Mouse (Mus musculus) heart, embryonic 12.5 days (tissue): ENCODE results near the gene Copb1. TPM values are rescaled to one million over a fixed set of nuclear protein-coding genes. Genes with fewer than 3 reads are reported as not detected.
"Not testable (repeated sequence)": the region's sequence is repeated elsewhere in the genome, so short reads cannot be mapped to it uniquely, and the experiment has no call there.

Experiments
- ATAC-seq: fragments of 200-750 bp; cut with Nextera tagmentation; 2 replicates; pipeline ENCODE4 v1.8.0; 2017; ENCODE audit warnings: moderate TSS enrichment, moderate library complexity; ENCODE audit not compliant: insufficient number of reproducible peaks, low FRiP score
- H3K27ac ChIP-seq: fragments of 300-500 bp; sonication (generic); 2 replicates; pipeline ENCODE4 v1.5.1; 2016; ENCODE audit warnings: mild to moderate bottlenecking, moderate library complexity; ENCODE audit not compliant: poor library complexity, severe bottlenecking
- H3K27me3 ChIP-seq: fragments of 300-500 bp; sonication (generic); replicated peaks from 2 replicates; pipeline ENCODE4 v1.6.1; 2016; ENCODE audit warnings: mild to moderate bottlenecking, moderate library complexity
- H3K36me3 ChIP-seq: fragments of 300-500 bp; sonication (generic); 2 replicates; pipeline ENCODE4 v1.6.1; 2016; ENCODE audit warnings: mild to moderate bottlenecking, moderate library complexity
- H3K4me1 ChIP-seq: fragments of 300-500 bp; sonication (generic); replicated peaks from 2 replicates; pipeline ENCODE4 v1.6.1; 2016; ENCODE audit warnings: mild to moderate bottlenecking
- H3K4me2 ChIP-seq: fragments of 300-500 bp; sonication (generic); 2 replicates; pipeline ENCODE4 v1.6.1; 2016; ENCODE audit warnings: mild to moderate bottlenecking, moderate library complexity
- H3K4me3 ChIP-seq: fragments of 300-500 bp; sonication (generic); 2 replicates; pipeline ENCODE4 v1.5.1; 2016; ENCODE audit warnings: mild to moderate bottlenecking
- H3K9ac ChIP-seq: fragments of 300-500 bp; sonication (generic); 2 replicates; pipeline ENCODE4 v1.6.1; 2016; ENCODE audit warnings: mild to moderate bottlenecking, moderate library complexity
- H3K9me3 ChIP-seq: fragments of 300-500 bp; sonication (generic); replicated peaks from 2 replicates; pipeline ENCODE4 v1.6.1; 2016; ENCODE audit warnings: mild to moderate bottlenecking, moderate library complexity
- WGBS: fragments of 180-500 bp; shearing (Covaris S2); methylation state at CpG from one replicate; pipeline ENCODE4 v1.1.7; 2016; 5-methylcytosine and 5-hydroxymethylcytosine counted together
- polyA plus RNA-seq: library from polyadenylated mRNA; unstranded; fragments of >200 nt; fragmentation: Nextera tagmentation; extraction: Ambion mirVana; gene quantifications from 2 replicates; pipeline ENCODE4 v1.2.1, GENCODE M21; 2016

Gene Copb1
- polyA plus RNA-seq, 1 experiment from 2014 or later = 93.4 TPM

DNA sequence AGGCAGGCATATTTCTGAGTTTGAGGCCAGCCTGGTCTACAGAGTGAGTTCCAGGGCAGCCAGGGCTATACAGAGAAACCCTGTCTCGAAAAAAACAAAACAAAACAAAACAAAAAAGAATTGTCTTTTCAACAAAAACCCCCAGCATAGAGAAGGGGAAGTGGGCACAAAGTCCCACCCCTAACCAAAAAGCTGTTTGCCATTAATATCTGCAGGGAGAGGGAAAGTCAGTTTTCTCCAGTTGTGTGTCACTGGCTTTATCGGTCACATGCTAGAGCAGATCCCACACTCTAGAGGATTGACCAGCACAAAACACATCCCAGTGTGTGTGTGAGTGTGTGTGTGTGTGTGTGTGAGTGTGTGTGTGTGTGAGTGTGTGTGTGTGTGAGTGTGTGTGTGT, 59.7 kb downstream of the Copb1 start:
- H3K4me3 ChIP-seq, H3K4me2 ChIP-seq, H3K27ac ChIP-seq, H3K27me3 ChIP-seq, H3K36me3 ChIP-seq, ATAC-seq, H3K9me3 ChIP-seq, H3K9ac ChIP-seq: not testable (repeated sequence)
- peaks cover 10% of the 10 kb centered on the region for H3K4me1 ChIP-seq
- 84% methylated on average over 2 of the region's 2 CpGs for WGBS

- Histone ChIP-seq H3K4me1 (peaks cover 10% of the 10 kb centered on the region), H3K9ac (no peak overlapping the region), H3K4me2 (no peak overlapping the region), H3K27ac (no peak overlapping the region), H3K4me3 (no peak overlapping the region), H3K9me3 (no peaks in the 10 kb centered on the region), H3K27me3 (no peaks in the 10 kb centered on the region), H3K36me3 (no peaks in the 10 kb centered on the region)
- no peak for ATAC-seq
- WGBS = 65% methylated on average over 4 of the region's 4 CpGs
These were observed 60.3 kb downstream of the Copb1 start for GRCm38 (mm10) chr7:114194224-114194623.

DNA sequence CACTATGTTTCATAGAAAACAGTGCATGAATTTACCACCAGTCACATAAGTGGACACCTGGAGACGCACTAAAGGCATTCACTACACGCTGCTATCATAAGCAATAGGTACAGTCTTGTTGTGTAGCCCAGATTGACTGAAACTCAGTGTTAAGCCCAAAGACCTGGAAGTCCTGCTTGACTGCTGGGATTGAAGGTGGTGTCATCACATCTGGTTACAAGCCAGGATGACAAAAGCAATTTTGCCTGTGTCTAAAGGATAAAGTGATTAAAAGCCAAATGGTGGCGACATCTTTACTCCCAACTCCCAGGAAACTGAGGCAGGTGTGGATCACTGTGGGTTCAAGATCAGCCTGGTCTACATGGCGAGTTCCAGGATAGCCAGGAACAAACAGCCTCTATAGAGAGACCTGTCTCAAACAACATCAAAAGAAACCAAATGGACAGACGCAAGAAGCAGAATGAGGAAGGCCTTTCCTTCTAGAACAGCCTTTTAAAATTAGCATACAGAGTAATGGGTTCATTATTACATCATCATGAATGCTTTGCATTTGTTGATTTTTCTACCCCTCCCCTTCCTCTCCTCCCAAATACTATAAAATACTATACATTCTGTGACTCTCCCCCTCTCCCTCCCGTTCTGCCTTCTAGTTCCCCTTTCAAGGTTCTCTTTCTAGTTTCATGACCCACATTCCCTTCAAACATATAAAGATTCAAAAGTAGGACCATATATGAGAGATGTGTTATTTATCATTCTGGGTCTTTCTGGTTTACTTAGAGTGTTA, 61.0 kb downstream of the Copb1 start:
- no peak overlapping the region for H3K9ac ChIP-seq

DNA sequence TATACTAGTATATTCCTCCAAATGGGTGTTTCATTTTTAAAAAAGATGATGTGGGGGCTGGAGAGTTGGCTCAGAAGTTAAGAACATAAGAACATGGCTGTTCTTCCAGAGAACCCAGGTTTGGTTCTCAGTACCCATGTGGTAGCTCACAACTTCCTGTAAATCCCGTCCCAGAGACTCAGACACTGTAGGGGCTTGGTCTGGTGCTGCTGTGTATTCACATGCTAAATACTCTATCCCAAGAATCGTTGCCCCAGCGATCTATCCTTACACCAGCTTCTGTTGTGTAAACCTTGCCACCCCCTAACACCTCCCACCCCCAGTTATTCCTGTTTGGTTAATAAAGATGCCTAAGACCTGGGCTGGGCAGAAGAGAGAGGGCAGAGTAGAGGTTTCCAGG, 61.9 kb downstream of the Copb1 start:
- no peak for ATAC-seq
- no peak overlapping the region for H3K9ac ChIP-seq
- peaks cover 3% of the 10 kb centered on the region; the same call in 1 of the 2 replicates for H3K4me1 ChIP-seq
- H3K9me3 ChIP-seq = no peaks in the 10 kb centered on the region
- no peaks in the 10 kb centered on the region for H3K27me3 ChIP-seq
- no peak overlapping the region for H3K4me2 ChIP-seq
- WGBS = 58% methylated on average over 3 of the region's 3 CpGs
- no peak overlapping the region for H3K4me3 ChIP-seq
- no peak overlapping the region for H3K27ac ChIP-seq
- no peaks in the 10 kb centered on the region for H3K36me3 ChIP-seq

More for the DNA sequence above, 61.0 kb downstream of the Copb1 start:
- ATAC-seq = no peak
- H3K9me3 ChIP-seq = no peaks in the 10 kb centered on the region
- H3K4me2 ChIP-seq = no peak overlapping the region
- H3K27me3 ChIP-seq = no peaks in the 10 kb centered on the region
- H3K27ac ChIP-seq = no peak overlapping the region
- 84% methylated on average over 6 of the region's 6 CpGs for WGBS
- no peak overlapping the region for H3K4me3 ChIP-seq
- H3K36me3 ChIP-seq = no peaks in the 10 kb centered on the region
- peaks cover 3% of the 10 kb centered on the region; the same call in 1 of the 2 replicates for H3K4me1 ChIP-seq

DNA sequence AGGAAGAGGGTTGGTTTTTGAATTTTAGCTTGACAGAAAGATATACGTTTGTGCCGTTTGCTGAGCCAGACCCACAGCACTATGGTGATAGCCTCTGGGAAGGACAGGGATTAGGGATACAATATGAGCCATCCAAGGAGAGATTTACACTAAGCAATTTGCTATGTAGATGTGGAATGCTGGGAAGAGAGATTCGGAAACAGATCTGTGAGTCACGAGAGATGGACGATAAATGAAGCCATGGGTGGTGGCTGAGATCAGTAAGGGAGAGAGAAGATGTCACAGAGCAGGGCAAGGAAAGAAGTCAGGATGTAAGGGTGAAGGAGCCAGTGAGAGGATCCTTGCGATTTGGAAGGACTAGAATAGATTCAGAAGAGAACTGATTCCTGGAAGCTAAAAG, 71.1 kb downstream of the Copb1 start:
- H3K4me2 ChIP-seq = no peak overlapping the region
- no peaks in the 10 kb centered on the region for H3K9me3 ChIP-seq
- no peak for ATAC-seq
- peaks cover 30% of the 10 kb centered on the region for H3K4me1 ChIP-seq
- no peaks in the 10 kb centered on the region for H3K36me3 ChIP-seq
- no peaks in the 10 kb centered on the region for H3K27me3 ChIP-seq
- no peak overlapping the region for H3K9ac ChIP-seq
- WGBS = 57% methylated on average over 6 of the region's 6 CpGs
- no peak overlapping the region for H3K27ac ChIP-seq
- H3K4me3 ChIP-seq = no peak overlapping the region

- Histone ChIP-seq H3K4me1 (peaks cover 30% of the 10 kb centered on the region), H3K27me3 (no peaks in the 10 kb centered on the region), H3K9ac (no peak overlapping the region), H3K36me3 (no peaks in the 10 kb centered on the region), H3K27ac (no peak overlapping the region), H3K4me3 (no peak overlapping the region), H3K9me3 (no peaks in the 10 kb centered on the region), H3K4me2 (no peak overlapping the region)
- WGBS = 83% methylated on average over 3 of the region's 3 CpGs
- ATAC-seq = no peak
These were observed 71.8 kb downstream of the Copb1 start for GRCm38 (mm10) chr7:114182708-114183107.

- Histone ChIP-seq H3K27me3 (no peaks in the 10 kb centered on the region), H3K4me1 (peaks cover 34% of the 10 kb centered on the region), H3K9me3 (no peaks in the 10 kb centered on the region), H3K27ac (peak overlapping the region; percentile 38), H3K9ac (no peak overlapping the region), H3K4me3 (no peak overlapping the region), H3K4me2 (no peak overlapping the region), H3K36me3 (no peaks in the 10 kb centered on the region)
- 6% methylated on average over 5 of the region's 5 CpGs for WGBS
- ATAC-seq = peak; percentile 88
These were observed 73.1 kb downstream of the Copb1 start for GRCm38 (mm10) chr7:114181391-114181790.

- Histone ChIP-seq H3K4me2 (no peak overlapping the region), H3K4me3 (no peak overlapping the region), H3K36me3 (no peaks in the 10 kb centered on the region), H3K9ac (no peak overlapping the region), H3K4me1 (peaks cover 35% of the 10 kb centered on the region), H3K27ac (no peak overlapping the region), H3K9me3 (no peaks in the 10 kb centered on the region), H3K27me3 (no peaks in the 10 kb centered on the region)
- WGBS = 10% methylated on average over 2 of the region's 2 CpGs
- ATAC-seq = no peak
These were observed 77.9 kb downstream of the Copb1 start for GRCm38 (mm10) chr7:114176588-114176987.

- Histone ChIP-seq H3K4me1 (peaks cover 40% of the 10 kb centered on the region), H3K36me3 (no peaks in the 10 kb centered on the region), H3K9me3 (no peaks in the 10 kb centered on the region), H3K27me3 (no peaks in the 10 kb centered on the region), H3K4me3 (no peak overlapping the region), H3K9ac (no peak overlapping the region), H3K4me2 (peak overlapping the region; percentile 27), H3K27ac (peak overlapping the region; percentile 80)
- 16% methylated on average over 8 of the region's 8 CpGs for WGBS
- ATAC-seq = no peak; the same call in 1 of the 2 replicates
These were observed 83.0 kb downstream of the Copb1 start for GRCm38 (mm10) chr7:114171354-114172097.

DNA sequence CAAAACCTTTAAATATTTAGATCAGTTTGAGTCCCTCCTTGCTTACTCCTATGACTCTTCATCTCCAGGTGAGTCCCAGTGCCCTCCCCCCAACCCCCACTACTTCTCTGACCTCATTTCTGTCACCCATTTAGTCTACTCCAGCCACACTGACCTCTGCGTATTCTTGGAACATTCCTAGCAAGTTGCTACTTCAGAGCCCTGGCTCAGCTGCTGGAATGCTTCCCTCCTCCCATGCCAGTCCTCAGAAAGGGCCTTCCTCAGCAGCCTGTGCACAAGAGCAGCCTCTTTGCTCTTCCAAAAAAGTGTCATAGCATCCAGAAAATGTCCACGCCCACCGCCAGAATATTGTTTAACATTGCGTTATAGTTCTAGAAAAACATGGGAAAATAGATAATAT, 84.5 kb downstream of the Copb1 start:
- no peak overlapping the region for H3K4me3 ChIP-seq
- no peak overlapping the region for H3K4me2 ChIP-seq
- no peaks in the 10 kb centered on the region for H3K9me3 ChIP-seq
- WGBS = 68% methylated on average over 4 of the region's 4 CpGs
- H3K4me1 ChIP-seq = peaks cover 37% of the 10 kb centered on the region
- no peak for ATAC-seq
- no peaks in the 10 kb centered on the region for H3K36me3 ChIP-seq
- H3K27me3 ChIP-seq = no peaks in the 10 kb centered on the region
- peak overlapping the region; percentile 65 for H3K27ac ChIP-seq
- no peak overlapping the region for H3K9ac ChIP-seq

DNA sequence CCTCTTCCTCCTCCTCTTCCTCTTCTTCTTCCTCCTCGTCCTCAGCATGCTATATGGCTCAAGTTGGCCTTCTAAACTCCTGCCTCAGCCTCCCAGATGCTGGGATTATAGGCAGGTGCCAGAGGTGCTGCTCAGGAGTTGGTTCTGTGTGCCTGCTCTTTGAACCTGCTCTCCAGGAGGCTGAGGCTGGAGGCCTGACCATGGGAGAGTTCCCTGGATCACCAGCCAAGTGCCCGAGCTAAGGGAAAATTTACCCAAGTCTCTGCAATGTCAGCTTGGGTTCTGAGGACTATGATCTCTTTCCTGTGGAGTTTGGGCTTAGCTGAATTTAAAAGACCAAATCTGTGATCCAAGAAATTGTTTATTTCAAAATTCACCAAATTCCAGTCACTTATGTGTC, 85.1 kb downstream of the Copb1 start:
- no peak overlapping the region for H3K4me3 ChIP-seq
- H3K4me1 ChIP-seq = peaks cover 37% of the 10 kb centered on the region
- no peak overlapping the region for H3K4me2 ChIP-seq
- no peaks in the 10 kb centered on the region for H3K9me3 ChIP-seq
- no peaks in the 10 kb centered on the region for H3K36me3 ChIP-seq
- H3K27ac ChIP-seq = no peak overlapping the region
- no peaks in the 10 kb centered on the region for H3K27me3 ChIP-seq
- 72% methylated on average over 2 of the region's 2 CpGs for WGBS
- no peak overlapping the region for H3K9ac ChIP-seq
- ATAC-seq = no peak
